Mouse (Mus musculus): ENCODE results near the gene Olfr1507. TPM values are rescaled to one million over a fixed set of nuclear protein-coding genes. Genes with fewer than 3 reads are reported as not detected.

Olfr1507 gene
- not detected in 2 replicates for polyA plus RNA-seq (2014; fragmentation: Nextera tagmentation; extraction: Ambion mirVana)

- H3K4me3 ChIP-seq (ENCODE audit: low read depth, low read length), result no peak within 1 kb of the TSS
- 84% methylated on average over 4 of the region's 4 CpGs for WGBS
- H3K4me1 ChIP-seq (ENCODE audit: control insufficient read depth, insufficient read depth, low read length), result no peaks in the 10 kb centered on the region
Measured at GRCm38 (mm10) chr14:52495516-52495915, at the start of gene Olfr1507. TSS of gene Olfr1507 (minus strand) at chr14:52495749.

GRCm38 (mm10) chr14:52533336-52533735, 37.8 kb upstream of the Olfr1507 start:
- WGBS, result 87% methylated on average over 1 of the region's 1 CpGs
- Histone ChIP-seq H3K9ac (ENCODE audit: low read length) (no peak overlapping the region), H3K4me2 (ENCODE audit: low read depth) (no peak overlapping the region), H3K27ac (ENCODE audit: low read depth, low read length) (no peak overlapping the region), H3K36me3 (ENCODE audit: control insufficient read depth, insufficient read depth, low read length) (no peaks in the 10 kb centered on the region), H3K27me3 (ENCODE audit: control insufficient read depth, insufficient read depth, low read length) (no peaks in the 10 kb centered on the region), H3K4me1 (ENCODE audit: control insufficient read depth, insufficient read depth, low read length) (no peaks in the 10 kb centered on the region), H3K4me3 (ENCODE audit: low read depth, low read length) (no peak overlapping the region), H3K9me3 (ENCODE audit: control insufficient read depth, low read length) (0 out of 2 replicates have a peak, but pooled peaks cover 4% of the 10 kb centered on the region)
- DNase-seq (ENCODE audit: low spot score), result no peak
- ATAC-seq (ENCODE audit: insufficient read depth, low FRiP score, low TSS enrichment), result no peak

More at GRCm38 (mm10) chr14:52495516-52495915, at the start of gene Olfr1507:
- ATAC-seq (ENCODE audit: insufficient read depth, low FRiP score, low TSS enrichment) (no peak), DNase-seq (ENCODE audit: low spot score) (no peak)
- H3K9ac ChIP-seq (ENCODE audit: low read length), result no peak within 1 kb of the TSS
- no peaks in the 10 kb centered on the region for H3K27me3 ChIP-seq (ENCODE audit: control insufficient read depth, insufficient read depth, low read length)
- H3K4me2 ChIP-seq (ENCODE audit: low read depth), result no peak within 1 kb of the TSS
- H3K9me3 ChIP-seq (ENCODE audit: control insufficient read depth, low read length), result no peaks in the 10 kb centered on the region
- no peaks in the 10 kb centered on the region for H3K36me3 ChIP-seq (ENCODE audit: control insufficient read depth, insufficient read depth, low read length)
- H3K27ac ChIP-seq (ENCODE audit: low read depth, low read length), result no peak within 1 kb of the TSS

GRCm38 (mm10) chr14:52524952-52525351, 29.4 kb upstream of the Olfr1507 start:
- H3K9ac ChIP-seq (ENCODE audit: low read length), result no peak overlapping the region
- H3K36me3 ChIP-seq (ENCODE audit: control insufficient read depth, insufficient read depth, low read length), result no peaks in the 10 kb centered on the region
- DNase-seq (ENCODE audit: low spot score) (no peak), ATAC-seq (ENCODE audit: insufficient read depth, low FRiP score, low TSS enrichment) (no peak)
- H3K4me2 ChIP-seq (ENCODE audit: low read depth), result no peak overlapping the region
- no peaks in the 10 kb centered on the region for H3K9me3 ChIP-seq (ENCODE audit: control insufficient read depth, low read length)
- no peaks in the 10 kb centered on the region for H3K4me1 ChIP-seq (ENCODE audit: control insufficient read depth, insufficient read depth, low read length)
- no peak overlapping the region for H3K27ac ChIP-seq (ENCODE audit: low read depth, low read length)
- H3K4me3 ChIP-seq (ENCODE audit: low read depth, low read length), result no peak overlapping the region
- no peaks in the 10 kb centered on the region for H3K27me3 ChIP-seq (ENCODE audit: control insufficient read depth, insufficient read depth, low read length)
- 89% methylated on average over 1 of the region's 1 CpGs for WGBS

- Histone ChIP-seq H3K9ac (ENCODE audit: low read length) (no peak within 1 kb of the TSS), H3K36me3 (ENCODE audit: control insufficient read depth, insufficient read depth, low read length) (no peaks in the 10 kb centered on the region), H3K4me3 (ENCODE audit: low read depth, low read length) (no peak within 1 kb of the TSS), H3K27me3 (ENCODE audit: control insufficient read depth, insufficient read depth, low read length) (no peaks in the 10 kb centered on the region), H3K9me3 (ENCODE audit: control insufficient read depth, low read length) (no peaks in the 10 kb centered on the region), H3K4me2 (ENCODE audit: low read depth) (no peak within 1 kb of the TSS), H3K4me1 (ENCODE audit: control insufficient read depth, insufficient read depth, low read length) (no peaks in the 10 kb centered on the region), H3K27ac (ENCODE audit: low read depth, low read length) (no peak within 1 kb of the TSS)
- no peak; the same call in 1 of the 2 replicates for ATAC-seq (ENCODE audit: insufficient read depth, low FRiP score, low TSS enrichment)
- WGBS, result 56% methylated on average over 2 of the region's 2 CpGs
- no peak for DNase-seq (ENCODE audit: low spot score)
Measured at GRCm38 (mm10) chr14:52467395-52467794, 28.2 kb downstream of the Olfr1507 start, which contains the start of gene Olfr1508. TSS of gene Olfr1508 (minus strand) at chr14:52467495.

- no peak overlapping the region for H3K4me2 ChIP-seq (ENCODE audit: low read depth)
- DNase-seq (ENCODE audit: low spot score) (no peak), ATAC-seq (ENCODE audit: insufficient read depth, low FRiP score, low TSS enrichment) (no peak)
- no peak overlapping the region for H3K4me3 ChIP-seq (ENCODE audit: low read depth, low read length)
- H3K9ac ChIP-seq (ENCODE audit: low read length), result no peak overlapping the region
- no peaks in the 10 kb centered on the region for H3K9me3 ChIP-seq (ENCODE audit: control insufficient read depth, low read length)
- no peaks in the 10 kb centered on the region for H3K4me1 ChIP-seq (ENCODE audit: control insufficient read depth, insufficient read depth, low read length)
- 73% methylated on average over 1 of the region's 1 CpGs for WGBS
- H3K27me3 ChIP-seq (ENCODE audit: control insufficient read depth, insufficient read depth, low read length), result no peaks in the 10 kb centered on the region
- H3K27ac ChIP-seq (ENCODE audit: low read depth, low read length), result no peak overlapping the region
- H3K36me3 ChIP-seq (ENCODE audit: control insufficient read depth, insufficient read depth, low read length), result no peaks in the 10 kb centered on the region
Measured at GRCm38 (mm10) chr14:52465738-52466137, 29.8 kb downstream of the Olfr1507 start.

GRCm38 (mm10) chr14:52461928-52462327, 33.6 kb downstream of the Olfr1507 start:
- H3K4me2 ChIP-seq (ENCODE audit: low read depth), result no peak overlapping the region
- no peaks in the 10 kb centered on the region for H3K4me1 ChIP-seq (ENCODE audit: control insufficient read depth, insufficient read depth, low read length)
- H3K9ac ChIP-seq (ENCODE audit: low read length), result no peak overlapping the region
- no peak overlapping the region for H3K4me3 ChIP-seq (ENCODE audit: low read depth, low read length)
- no peaks in the 10 kb centered on the region for H3K27me3 ChIP-seq (ENCODE audit: control insufficient read depth, insufficient read depth, low read length)
- no peak for ATAC-seq (ENCODE audit: insufficient read depth, low FRiP score, low TSS enrichment)
- no peak overlapping the region for H3K27ac ChIP-seq (ENCODE audit: low read depth, low read length)
- H3K9me3 ChIP-seq (ENCODE audit: control insufficient read depth, low read length), result no peaks in the 10 kb centered on the region
- no peak for DNase-seq (ENCODE audit: low spot score)
- no peaks in the 10 kb centered on the region for H3K36me3 ChIP-seq (ENCODE audit: control insufficient read depth, insufficient read depth, low read length)

- 86% methylated on average over 8 of the region's 8 CpGs for WGBS
- Histone ChIP-seq H3K4me1 (ENCODE audit: control insufficient read depth, insufficient read depth, low read length) (no peaks in the 10 kb centered on the region), H3K27ac (ENCODE audit: low read depth, low read length) (no peak overlapping the region), H3K27me3 (ENCODE audit: control insufficient read depth, insufficient read depth, low read length) (no peaks in the 10 kb centered on the region), H3K9ac (ENCODE audit: low read length) (no peak overlapping the region), H3K4me3 (ENCODE audit: low read depth, low read length) (no peak overlapping the region), H3K4me2 (ENCODE audit: low read depth) (no peak overlapping the region), H3K36me3 (ENCODE audit: control insufficient read depth, insufficient read depth, low read length) (no peaks in the 10 kb centered on the region), H3K9me3 (ENCODE audit: control insufficient read depth, low read length) (no peaks in the 10 kb centered on the region)
- no peak for ATAC-seq (ENCODE audit: insufficient read depth, low FRiP score, low TSS enrichment)
- no peak for DNase-seq (ENCODE audit: low spot score)
Measured at GRCm38 (mm10) chr14:52451138-52451537, 44.4 kb downstream of the Olfr1507 start.

- Histone ChIP-seq H3K27ac (ENCODE audit: low read depth, low read length) (no peak within 1 kb of the TSS), H3K4me3 (ENCODE audit: low read depth, low read length) (no peak within 1 kb of the TSS), H3K9me3 (ENCODE audit: control insufficient read depth, low read length) (no peaks in the 10 kb centered on the region), H3K27me3 (ENCODE audit: control insufficient read depth, insufficient read depth, low read length) (no peaks in the 10 kb centered on the region), H3K4me2 (ENCODE audit: low read depth) (no peak within 1 kb of the TSS), H3K36me3 (ENCODE audit: control insufficient read depth, insufficient read depth, low read length) (no peaks in the 10 kb centered on the region), H3K9ac (ENCODE audit: low read length) (no peak within 1 kb of the TSS), H3K4me1 (ENCODE audit: control insufficient read depth, insufficient read depth, low read length) (no peaks in the 10 kb centered on the region)
- ATAC-seq (ENCODE audit: insufficient read depth, low FRiP score, low TSS enrichment) (no peak), DNase-seq (ENCODE audit: low spot score) (no peak)
Measured at GRCm38 (mm10) chr14:52442690-52443089, 52.9 kb downstream of the Olfr1507 start, which contains the start of gene Olfr1509. TSS of gene Olfr1509 (plus strand) at chr14:52442990.

Data from neural tube, embryonic 11.5 days (tissue).